Mouse (Mus musculus) frontal cortex, adult 2 months (tissue): ENCODE results near the gene Hspa12a. TPM values are rescaled to one million over a fixed set of nuclear protein-coding genes. Genes with fewer than 3 reads are reported as not detected.
A peak's percentile ranks its signal among the peaks of the same experiment; 100 is the strongest.

Experiments
- DNase-seq, 2 experiments: peaks; one replicate each; pipeline ENCODE4 v3.0.0; 2022; ENCODE audit warnings: low spot score in 1 of 2; ENCODE audit errors: extremely low spot score in 1 of 2
- polyA plus RNA-seq: library from polyadenylated mRNA; depleted of rRNA; stranded (reverse); fragments of >200 nt; gene quantifications from 2 replicates; pipeline ENCODE4 v1.2.3, GENCODE M21; 2012; rRNA removed

Hspa12a gene
- polyA plus RNA-seq, 1 experiment = 82.8 TPM

GRCm38 (mm10) chr19:58762848-58763541 is 180.5 kb downstream of the Hspa12a start:
- DNase-seq = peak; percentile 50 to 69

DNA sequence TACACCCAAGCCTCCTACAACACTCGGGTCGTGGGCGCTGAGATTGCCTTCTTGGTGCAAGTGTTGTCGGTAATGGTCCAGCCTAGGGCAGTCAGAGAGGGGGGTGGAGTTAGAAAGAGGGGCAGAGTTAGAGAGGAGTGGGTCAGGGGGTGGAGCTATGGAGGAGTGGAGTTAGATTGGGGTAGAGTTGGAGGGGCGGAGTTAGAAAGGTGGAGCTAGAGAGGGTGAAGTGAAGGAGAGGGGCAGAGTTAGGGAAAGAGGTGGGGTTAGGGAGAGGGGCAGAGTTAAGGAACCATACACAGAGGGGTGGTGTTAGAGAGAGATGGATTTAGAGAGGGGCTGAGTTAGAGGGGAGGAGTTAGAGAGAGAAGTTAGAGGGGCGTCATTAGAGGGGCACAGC is 181.1 kb downstream of the Hspa12a start:
- DNase-seq = no peak

- DNase-seq = no peak
Observed at GRCm38 (mm10) chr19:58759423-58759822, 184.0 kb downstream of the Hspa12a start, which contains the start of gene Pnliprp2. TSS of gene Pnliprp2 (plus strand) at chr19:58759719.

DNA sequence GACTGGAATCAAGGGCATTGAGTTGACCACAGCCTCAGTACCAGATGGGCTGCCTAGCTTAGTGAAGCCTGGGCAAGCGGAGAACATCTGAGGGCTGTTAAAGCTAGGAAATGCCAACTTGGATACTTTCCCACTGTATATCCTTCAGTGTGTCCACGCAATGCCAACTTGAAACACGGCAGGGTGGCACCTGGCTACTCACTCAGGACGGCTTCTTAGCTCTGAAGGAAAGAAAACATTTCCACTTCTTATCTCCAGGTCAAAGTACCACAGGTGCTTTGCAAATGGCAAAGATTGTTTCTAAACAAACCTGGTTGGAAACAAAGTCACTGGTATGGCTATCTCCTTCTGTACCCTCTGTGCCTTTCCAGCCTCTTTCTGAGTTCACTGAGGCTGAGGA is 184.6 kb downstream of the Hspa12a start:
- DNase-seq = no peak

GRCm38 (mm10) chr19:58751504-58751903 is 191.9 kb downstream of the Hspa12a start:
- DNase-seq = no peak

GRCm38 (mm10) chr19:58750822-58751221 is 192.6 kb downstream of the Hspa12a start:
- peak in 1 of 2 experiments; percentile 26 for DNase-seq

- DNase-seq = no peak
Observed at GRCm38 (mm10) chr19:58747498-58748000, 195.9 kb downstream of the Hspa12a start.

Other genes with a start within 250 kb of the Hspa12a start
- not detected in 2 replicates for gene Pnliprp1, start 214.8 kb downstream of the Hspa12a start, polyA plus RNA-seq
- gene Pnliprp2, start 183.9 kb downstream of the Hspa12a start, polyA plus RNA-seq = 0.13 and 0.14 TPM in 2 replicates
- 0.11 and 0.16 TPM in 2 replicates for gene 1700019N19Rik, start 149.2 kb downstream of the Hspa12a start, polyA plus RNA-seq
- gene Eno4, start 229 bp downstream of the Hspa12a start, polyA plus RNA-seq = 1.7 and 2.1 TPM in 2 replicates
- gene Shtn1, start 132.4 kb upstream of the Hspa12a start, polyA plus RNA-seq = 28.1 and 31.1 TPM in 2 replicates
- 2.8 and 2.9 TPM in 2 replicates for gene Vax1, start 226.4 kb upstream of the Hspa12a start, polyA plus RNA-seq